Mouse (Mus musculus) bone marrow, adult 2 months (tissue): ENCODE measurements around the gene Frs3.

Experiments used
- CTCF ChIP-seq: fragments of 200-500 bp; IDR thresholded peaks from 2 replicates; pipeline ENCODE4 v1.5.1; 2011; ENCODE audit warnings: low read length, control low read depth; ENCODE audit not compliant: control insufficient read depth, insufficient read depth
- POLR2A ChIP-seq: fragments of 200-500 bp; IDR thresholded peaks from 2 replicates; pipeline ENCODE4 v1.6.1; 2011; ENCODE audit warnings: low read depth, mild to moderate bottlenecking, control low read depth, low read length, borderline replicate concordance; ENCODE audit not compliant: control insufficient read depth

GRCm38 (mm10) chr17:47672311-47673111, 16.3 kb upstream of the Frs3 start:
- TF ChIP-seq CTCF (no peak), POLR2A (no peak)
